Comparison of ENCODE assay signal across 15 mouse cellular contexts in the genomic region with DNA sequence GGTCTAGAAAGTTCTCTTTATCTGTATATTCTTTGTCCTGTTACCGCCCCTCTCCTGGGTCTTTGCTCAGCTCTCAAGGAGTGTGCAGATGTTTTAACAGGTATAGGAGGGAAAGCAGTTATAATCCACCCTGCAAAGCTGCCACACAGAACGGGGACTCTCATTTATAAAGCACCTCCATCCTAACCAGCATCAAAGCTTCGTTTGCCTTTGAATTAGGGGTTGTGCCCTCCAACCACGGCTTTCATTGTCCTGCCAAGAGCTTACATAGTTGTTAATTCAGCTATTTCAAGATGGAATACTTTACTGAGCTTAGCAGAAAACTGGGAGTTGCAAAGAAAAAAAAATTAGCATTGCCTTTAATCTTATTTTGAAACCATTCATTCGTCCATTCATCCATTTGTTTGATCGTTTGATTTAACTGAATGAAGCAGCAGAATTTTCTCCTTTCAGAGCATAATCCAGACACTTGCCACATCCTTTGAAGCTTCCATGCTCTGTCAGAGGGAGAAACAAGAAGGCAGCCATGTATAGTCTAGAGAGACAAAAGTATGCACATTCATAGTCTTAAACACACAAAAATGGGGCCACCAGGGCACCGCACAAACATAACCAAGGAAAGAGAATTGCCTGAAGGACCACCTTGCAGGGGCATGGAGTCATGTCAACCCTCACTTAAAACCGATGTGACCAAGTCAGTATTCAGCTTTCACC.
A peak's percentile ranks its signal among the peaks of the same experiment; 100 is the strongest.
DNase-seq lines count a peak whose midpoint lies in the region; ATAC-seq lines count a peak whose summit lies in the region.
"Had no signal": no experiment of that assay in that cellular context is flagged by ENCODE, and none has a peak within 500 bp of the region (broad histone marks: within the 10 kb centered on the region; RNA-seq: fewer than 3 reads in every experiment).

No protein-coding gene starts in this region.

- H3K9me3 ChIP-seq in hindbrain, embryonic 16.5 days (ENCODE audit: control insufficient read depth, low read length), result no peaks in the 10 kb centered on the region
- H3K9me3 ChIP-seq in hindbrain, embryonic 10.5 days, result peaks cover 7% of the 10 kb centered on the region; the same call in 1 of the 2 replicates
- H3K9me3 ChIP-seq in forebrain, embryonic 15.5 days, result 0 out of 2 replicates have a peak, but pooled peaks cover 3% of the 10 kb centered on the region
- peaks cover 5% of the 10 kb centered on the region; the same call in 1 of the 2 replicates for H3K9me3 ChIP-seq in midbrain, embryonic 13.5 days
- H3K9me3 ChIP-seq: hindbrain, embryonic 13.5 days; kidney, embryonic 15.5 days; limb, embryonic 13.5 days; liver, embryonic 13.5 days had no signal

- no peak overlapping the region for H3K4me2 ChIP-seq in hindbrain, embryonic 16.5 days (ENCODE audit: low read length)
- no peak overlapping the region for H3K4me2 ChIP-seq in forebrain, embryonic 15.5 days (replicated peaks)
- no peak overlapping the region for H3K4me2 ChIP-seq in midbrain, embryonic 13.5 days (replicated peaks)
- H3K4me2 ChIP-seq: hindbrain, embryonic 13.5 days; kidney, embryonic 15.5 days; limb, embryonic 13.5 days; liver, embryonic 13.5 days; lung, embryonic 14.5 days; neural tube, embryonic 13.5 days had no signal

- H3K4me3 ChIP-seq in hindbrain, embryonic 16.5 days (ENCODE audit: low read length), result no peak overlapping the region
- H3K4me3 ChIP-seq in hindbrain, embryonic 10.5 days, result no peak overlapping the region
- H3K4me3 ChIP-seq in forebrain, embryonic 15.5 days, result no peak overlapping the region
- no peak overlapping the region for H3K4me3 ChIP-seq in midbrain, embryonic 13.5 days (replicated peaks)
- H3K4me3 ChIP-seq: hindbrain, embryonic 13.5 days; kidney, embryonic 15.5 days; limb, embryonic 13.5 days; liver, embryonic 13.5 days; neural tube, embryonic 13.5 days had no signal

- 0 out of 2 replicates have a peak, but pooled peaks have one; percentile 6 for ATAC-seq in hindbrain, embryonic 16.5 days
- ATAC-seq in forebrain, embryonic 15.5 days (replicated peaks), result peak; percentile 23; the same call in 1 of the 2 replicates
- peak; percentile 82 for ATAC-seq in midbrain, embryonic 13.5 days
- no peak for ATAC-seq in inflammation-experienced regulatory T-cells, adult 6 months
- ATAC-seq: intestine, embryonic 16.5 days had no signal

- DNase-seq in hindbrain, embryonic 10.5 days (ENCODE audit: low spot score), result no peak
- peak; percentile 53 for DNase-seq in ZHBTc4 (ENCODE audit: low read depth, low spot score)
- DNase-seq in kidney, postnatal 25 days, result no peak

- no peaks in the 10 kb centered on the region for H3K36me3 ChIP-seq in hindbrain, embryonic 16.5 days (ENCODE audit: control insufficient read depth, insufficient read depth, low read length)
- no peaks in the 10 kb centered on the region for H3K36me3 ChIP-seq in hindbrain, embryonic 10.5 days
- no peaks in the 10 kb centered on the region for H3K36me3 ChIP-seq in forebrain, embryonic 15.5 days
- no peaks in the 10 kb centered on the region for H3K36me3 ChIP-seq in midbrain, embryonic 13.5 days
- H3K36me3 ChIP-seq: hindbrain, embryonic 13.5 days; kidney, embryonic 15.5 days; limb, embryonic 13.5 days; liver, embryonic 13.5 days; neural tube, embryonic 13.5 days had no signal

- H3K27me3 ChIP-seq in hindbrain, embryonic 16.5 days (replicated peaks; ENCODE audit: control insufficient read depth, insufficient read depth, low read length), result no peaks in the 10 kb centered on the region
- H3K27me3 ChIP-seq in hindbrain, embryonic 10.5 days (ENCODE audit: insufficient read depth, poor library complexity, severe bottlenecking), result no peaks in the 10 kb centered on the region; the same call in 1 of the 2 replicates
- H3K27me3 ChIP-seq in forebrain, embryonic 15.5 days, result no peaks in the 10 kb centered on the region
- H3K27me3 ChIP-seq in midbrain, embryonic 13.5 days, result peaks cover 41% of the 10 kb centered on the region
- H3K27me3 ChIP-seq: CH12.LX; hindbrain, embryonic 13.5 days; limb, embryonic 13.5 days; neural tube, embryonic 13.5 days had no signal

- no peaks in the 10 kb centered on the region for H3K4me1 ChIP-seq in hindbrain, embryonic 16.5 days (ENCODE audit: control insufficient read depth, insufficient read depth, low read depth, low read length)
- no peaks in the 10 kb centered on the region; the same call in 1 of the 2 replicates for H3K4me1 ChIP-seq in hindbrain, embryonic 10.5 days (replicated peaks)
- H3K4me1 ChIP-seq in forebrain, embryonic 15.5 days, result no peaks in the 10 kb centered on the region
- peaks cover 10% of the 10 kb centered on the region; the same call in 1 of the 2 replicates for H3K4me1 ChIP-seq in midbrain, embryonic 13.5 days (replicated peaks)
- H3K4me1 ChIP-seq: hindbrain, embryonic 13.5 days; kidney, embryonic 15.5 days; limb, embryonic 13.5 days; neural tube, embryonic 13.5 days had no signal

- H3K9ac ChIP-seq in hindbrain, embryonic 16.5 days (ENCODE audit: low read depth, low read length), result no peak overlapping the region
- no peak overlapping the region for H3K9ac ChIP-seq in forebrain, embryonic 15.5 days (replicated peaks)
- no peak overlapping the region for H3K9ac ChIP-seq in midbrain, embryonic 13.5 days (replicated peaks)
- H3K9ac ChIP-seq: hindbrain, embryonic 13.5 days; kidney, embryonic 15.5 days; limb, embryonic 13.5 days; liver, embryonic 13.5 days; lung, embryonic 14.5 days; neural tube, embryonic 13.5 days had no signal

- WGBS in hindbrain, embryonic 16.5 days, result 34% methylated on average over 8 of the region's 8 CpGs
- WGBS in hindbrain, embryonic 10.5 days, result 48% methylated on average over 8 of the region's 8 CpGs
- 11% methylated on average over 8 of the region's 8 CpGs for WGBS in forebrain, embryonic 15.5 days
- 7% methylated on average over 8 of the region's 8 CpGs for WGBS in midbrain, embryonic 13.5 days

- H3K27ac ChIP-seq in hindbrain, embryonic 16.5 days (ENCODE audit: low read depth, low read length), result no peak overlapping the region
- no peak overlapping the region for H3K27ac ChIP-seq in hindbrain, embryonic 10.5 days
- no peak overlapping the region for H3K27ac ChIP-seq in forebrain, embryonic 15.5 days (replicated peaks)
- no peak overlapping the region for H3K27ac ChIP-seq in midbrain, embryonic 13.5 days
- H3K27ac ChIP-seq: hindbrain, embryonic 13.5 days; kidney, embryonic 15.5 days; limb, embryonic 13.5 days; liver, embryonic 13.5 days; neural tube, embryonic 13.5 days had no signal
